Mouse (Mus musculus): ENCODE measurements around the gene Acvrl1.

- TF ChIP-seq GATA1 (IDR thresholded peaks at IDR 0.05; ENCODE audit: borderline replicate concordance, low read length), result no peak
- no peak for TF ChIP-seq FLI1 (IDR thresholded peaks at IDR 0.05; ENCODE audit: low read length)
These were observed 36.0 kb upstream of the Acvrl1 start for GRCm38 (mm10) chr15:101092121-101092828.

Data from megakaryocyte, embryonic 14.5 days (primary cell).